Mouse (Mus musculus): ENCODE results near the gene Gm6525. TPM values are rescaled to one million over a fixed set of nuclear protein-coding genes. Genes with fewer than 3 reads are reported as not detected.

The Gm6525 gene
- polyA plus RNA-seq, 1 experiment = not detected

- H3K4me3 ChIP-seq (ENCODE audit: insufficient read depth, low read length) = no peak overlapping the region
- H3K4me1 ChIP-seq (ENCODE audit: control insufficient read depth, insufficient read depth, low read length) = peaks cover 3% of the 10 kb centered on the region; the same call in 1 of the 2 replicates
- no peak overlapping the region for H3K27ac ChIP-seq (ENCODE audit: insufficient read depth, low read length)
- no peak for TF ChIP-seq POLR2A (IDR thresholded peaks at IDR 0.05; ENCODE audit: extremely low read depth, insufficient read depth, low read length)
- no peak for TF ChIP-seq CTCF (IDR thresholded peaks at IDR 0.05; ENCODE audit: extremely low read depth, insufficient read depth, low read length)
Measured at GRCm38 (mm10) chr3:84189629-84190173, 15.8 kb downstream of the Gm6525 start.

DNA sequence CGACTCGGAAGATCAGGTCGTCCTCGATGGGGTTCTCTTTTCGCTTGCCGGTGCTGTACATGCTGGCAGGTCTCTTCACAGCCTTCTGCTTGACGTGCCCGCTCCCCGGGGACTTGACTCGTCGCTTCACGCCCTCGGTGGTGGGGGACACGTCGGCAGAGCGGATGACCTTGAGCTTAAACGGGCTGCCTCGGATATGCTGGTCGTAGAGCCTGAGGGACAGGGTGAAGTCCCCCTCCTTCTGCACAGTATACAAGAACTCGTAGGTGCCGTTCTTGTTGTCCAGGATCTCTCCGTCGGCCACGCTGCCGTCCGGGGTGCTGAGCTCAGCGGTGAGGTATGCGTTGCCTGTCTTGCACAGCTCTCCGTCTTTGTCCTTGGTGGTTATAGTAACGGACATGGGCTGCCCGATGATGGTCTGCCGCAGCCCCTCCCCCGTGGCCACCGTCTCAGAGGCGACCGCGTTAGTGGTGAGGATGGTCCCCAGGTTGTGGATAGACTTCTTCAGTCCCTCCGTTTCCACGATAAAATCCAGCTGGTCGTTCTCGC lies 16.7 kb downstream of the Gm6525 start:
- Histone ChIP-seq H3K27ac (ENCODE audit: insufficient read depth, low read length) (no peak overlapping the region), H3K4me1 (ENCODE audit: control insufficient read depth, insufficient read depth, low read length) (peaks cover 3% of the 10 kb centered on the region; the same call in 1 of the 2 replicates), H3K4me3 (ENCODE audit: insufficient read depth, low read length) (no peak overlapping the region)
- TF ChIP-seq POLR2A (IDR thresholded peaks at IDR 0.05; ENCODE audit: extremely low read depth, insufficient read depth, low read length) (no peak), CTCF (IDR thresholded peaks at IDR 0.05; ENCODE audit: extremely low read depth, insufficient read depth, low read length) (no peak)

GRCm38 (mm10) chr3:84191141-84191881 lies 17.4 kb downstream of the Gm6525 start:
- Histone ChIP-seq H3K27ac (ENCODE audit: insufficient read depth, low read length) (no peak overlapping the region), H3K4me1 (ENCODE audit: control insufficient read depth, insufficient read depth, low read length) (peaks cover 3% of the 10 kb centered on the region; the same call in 1 of the 2 replicates), H3K4me3 (ENCODE audit: insufficient read depth, low read length) (no peak overlapping the region)
- TF ChIP-seq POLR2A (IDR thresholded peaks at IDR 0.05; ENCODE audit: extremely low read depth, insufficient read depth, low read length) (no peak), CTCF (IDR thresholded peaks at IDR 0.05; ENCODE audit: extremely low read depth, insufficient read depth, low read length) (no peak)

GRCm38 (mm10) chr3:84193881-84194280 lies 20.0 kb downstream of the Gm6525 start:
- H3K4me3 ChIP-seq (ENCODE audit: insufficient read depth, low read length) = no peak overlapping the region
- H3K4me1 ChIP-seq (ENCODE audit: control insufficient read depth, insufficient read depth, low read length) = peaks cover 3% of the 10 kb centered on the region; the same call in 1 of the 2 replicates
- TF ChIP-seq POLR2A (IDR thresholded peaks at IDR 0.05; ENCODE audit: extremely low read depth, insufficient read depth, low read length) (no peak), CTCF (IDR thresholded peaks at IDR 0.05; ENCODE audit: extremely low read depth, insufficient read depth, low read length) (no peak)
- H3K27ac ChIP-seq (ENCODE audit: insufficient read depth, low read length) = no peak overlapping the region

- Histone ChIP-seq H3K4me3 (ENCODE audit: insufficient read depth, low read length) (no peak overlapping the region), H3K27ac (ENCODE audit: insufficient read depth, low read length) (no peak overlapping the region), H3K4me1 (ENCODE audit: control insufficient read depth, insufficient read depth, low read length) (peaks cover 5% of the 10 kb centered on the region; the same call in 1 of the 2 replicates)
- TF ChIP-seq CTCF (IDR thresholded peaks at IDR 0.05; ENCODE audit: extremely low read depth, insufficient read depth, low read length) = no peak
- TF ChIP-seq POLR2A (IDR thresholded peaks at IDR 0.05; ENCODE audit: extremely low read depth, insufficient read depth, low read length) = no peak
Measured at GRCm38 (mm10) chr3:84198229-84198628, 24.3 kb downstream of the Gm6525 start.

GRCm38 (mm10) chr3:84199516-84199915 lies 25.6 kb downstream of the Gm6525 start:
- Histone ChIP-seq H3K4me3 (ENCODE audit: insufficient read depth, low read length) (no peak overlapping the region), H3K4me1 (ENCODE audit: control insufficient read depth, insufficient read depth, low read length) (peaks cover 3% of the 10 kb centered on the region; the same call in 1 of the 2 replicates), H3K27ac (ENCODE audit: insufficient read depth, low read length) (no peak overlapping the region)
- no peak for TF ChIP-seq CTCF (IDR thresholded peaks at IDR 0.05; ENCODE audit: extremely low read depth, insufficient read depth, low read length)
- no peak for TF ChIP-seq POLR2A (IDR thresholded peaks at IDR 0.05; ENCODE audit: extremely low read depth, insufficient read depth, low read length)

DNA sequence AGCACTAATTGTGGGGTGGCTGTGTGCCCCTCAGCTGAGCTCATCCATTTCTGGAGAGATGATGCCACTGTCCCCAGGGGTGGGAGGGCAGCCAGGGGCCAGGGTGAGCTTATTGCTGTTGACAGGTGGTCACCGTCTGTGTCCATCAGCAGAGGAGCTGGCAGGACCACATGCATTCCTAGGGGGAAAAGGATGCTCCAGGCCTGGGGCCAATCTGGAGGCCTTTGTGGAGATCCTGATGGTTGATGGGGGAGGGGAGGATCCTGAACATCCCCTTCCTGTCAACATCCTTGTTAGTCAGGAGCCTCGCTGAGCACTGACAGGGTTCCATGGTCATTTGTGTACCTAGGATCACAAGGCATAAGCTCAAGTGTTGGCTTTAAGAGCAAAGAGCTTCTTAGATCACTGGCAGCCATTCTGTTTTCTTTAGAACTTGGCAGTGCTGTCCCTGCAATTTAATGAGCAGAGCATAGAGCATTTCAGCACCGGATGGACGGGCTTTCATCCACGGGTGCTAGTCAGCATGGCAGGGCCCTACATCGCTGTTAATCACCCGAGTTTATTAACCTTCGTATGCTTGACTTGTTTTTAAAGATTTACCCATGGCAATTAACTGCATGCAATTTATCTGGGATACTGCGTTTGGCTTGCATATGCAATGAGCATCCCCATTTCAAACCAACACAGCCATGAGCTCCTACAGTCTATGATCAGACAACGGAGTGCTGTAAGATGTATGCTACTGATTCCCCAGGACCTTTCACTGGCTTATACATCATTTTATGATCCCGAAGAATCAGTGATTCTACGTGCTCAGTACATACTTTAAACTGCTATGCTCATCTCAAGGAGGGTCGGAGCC lies 26.9 kb downstream of the Gm6525 start:
- TF ChIP-seq CTCF (IDR thresholded peaks at IDR 0.05; ENCODE audit: extremely low read depth, insufficient read depth, low read length) (no peak), POLR2A (IDR thresholded peaks at IDR 0.05; ENCODE audit: extremely low read depth, insufficient read depth, low read length) (no peak)
- Histone ChIP-seq H3K4me1 (ENCODE audit: control insufficient read depth, insufficient read depth, low read length) (peaks cover 4% of the 10 kb centered on the region; the same call in 1 of the 2 replicates), H3K4me3 (ENCODE audit: insufficient read depth, low read length) (no peak overlapping the region), H3K27ac (ENCODE audit: insufficient read depth, low read length) (no peak overlapping the region)

DNA sequence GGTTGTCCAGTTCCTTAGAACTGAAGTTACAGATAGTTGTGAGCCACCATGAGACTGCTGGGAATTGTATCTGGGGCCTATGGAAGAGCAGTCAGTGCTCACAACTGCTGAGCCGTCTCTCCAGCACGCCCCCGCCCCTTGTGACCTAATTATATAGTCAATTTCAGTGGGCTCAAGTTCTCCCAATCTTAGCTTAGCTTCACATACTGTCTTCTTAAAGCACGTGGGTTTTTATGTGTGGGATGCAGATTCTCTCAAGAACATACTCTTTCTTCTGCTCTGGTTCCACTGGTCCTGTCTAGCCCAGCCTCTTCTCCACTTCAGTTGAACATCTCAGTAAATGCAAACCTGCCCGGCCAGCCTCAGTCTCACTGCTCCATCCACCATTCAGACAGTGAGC lies 30.7 kb downstream of the Gm6525 start:
- Histone ChIP-seq H3K4me1 (ENCODE audit: control insufficient read depth, insufficient read depth, low read length) (peaks cover 14% of the 10 kb centered on the region), H3K4me3 (ENCODE audit: insufficient read depth, low read length) (no peak overlapping the region), H3K27ac (ENCODE audit: insufficient read depth, low read length) (no peak overlapping the region)
- no peak for TF ChIP-seq CTCF (IDR thresholded peaks at IDR 0.05; ENCODE audit: extremely low read depth, insufficient read depth, low read length)

DNA sequence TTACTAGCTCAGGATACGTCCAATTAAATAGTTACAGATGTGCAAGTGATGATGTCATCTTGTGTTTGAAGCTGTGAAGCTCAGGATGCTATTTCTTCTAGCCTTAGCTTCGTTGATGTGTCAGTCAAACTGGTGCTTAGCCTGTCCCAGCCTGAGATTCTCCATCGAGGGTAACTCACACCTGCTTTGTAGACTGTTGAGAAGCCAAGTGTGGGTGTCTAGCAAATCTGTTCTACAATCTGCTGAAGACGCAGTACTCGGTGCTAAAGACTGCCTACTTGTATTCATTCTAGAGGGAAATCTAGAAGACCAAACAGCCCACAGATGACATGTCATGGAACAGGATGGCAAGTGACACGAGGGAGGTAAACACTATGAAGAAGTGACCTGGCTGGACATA lies 31.7 kb downstream of the Gm6525 start:
- TF ChIP-seq POLR2A (IDR thresholded peaks at IDR 0.05; ENCODE audit: extremely low read depth, insufficient read depth, low read length) (no peak), CTCF (IDR thresholded peaks at IDR 0.05; ENCODE audit: extremely low read depth, insufficient read depth, low read length) (no peak)
- no peak overlapping the region for H3K27ac ChIP-seq (ENCODE audit: insufficient read depth, low read length)
- no peak overlapping the region for H3K4me3 ChIP-seq (ENCODE audit: insufficient read depth, low read length)
- H3K4me1 ChIP-seq (ENCODE audit: control insufficient read depth, insufficient read depth, low read length) = peaks cover 12% of the 10 kb centered on the region

Measured in cortical plate, adult 2 months (tissue).